Mouse (Mus musculus) liver, embryonic 14.5 days (tissue): Measurements from ENCODE around the gene Sash1.

Experiments
- CTCF ChIP-seq: IDR thresholded peaks from 2 replicates; pipeline ENCODE4 v1.5.1; 2016; ENCODE audit warnings: antibody characterized with exemption, low read depth, control low read depth
- EP300 ChIP-seq: IDR thresholded peaks from 2 replicates; pipeline ENCODE4 v1.6.1; 2016; ENCODE audit warnings: antibody characterized with exemption, low read depth

DNA sequence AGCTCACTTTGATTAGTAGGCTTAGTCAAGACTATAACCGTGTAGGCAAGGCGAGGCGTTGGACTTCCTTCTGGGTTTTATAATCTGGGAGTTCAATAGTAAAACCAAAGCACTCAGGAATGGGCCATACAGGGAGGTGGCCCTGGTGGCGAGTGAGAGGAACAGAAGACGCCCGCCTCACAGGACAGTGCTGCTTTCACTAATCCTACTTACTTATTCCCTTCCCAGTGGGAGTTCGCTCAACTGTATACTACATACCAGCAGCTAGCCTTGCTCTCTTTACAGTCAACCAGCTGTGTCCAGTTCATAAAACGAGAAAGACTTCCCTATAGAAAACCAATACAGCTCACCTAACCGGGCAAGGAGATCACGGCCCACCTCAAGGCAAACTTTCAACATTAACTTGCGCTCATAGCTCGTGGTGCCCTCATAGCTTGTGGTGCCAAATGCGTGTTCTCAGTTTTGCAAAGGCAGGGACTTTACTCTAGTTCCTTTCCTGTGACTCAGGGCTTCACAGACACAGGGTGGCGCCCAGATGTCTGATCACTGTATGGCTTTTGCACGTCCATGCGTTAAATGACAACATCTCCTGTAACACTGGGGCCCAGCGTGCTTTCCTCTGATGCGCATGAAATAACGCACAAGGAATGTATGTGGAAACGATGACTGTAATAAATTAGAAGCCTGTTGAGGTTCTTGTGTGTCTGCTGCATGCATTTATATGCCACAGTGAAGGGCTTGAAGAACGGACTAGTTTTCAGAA is 138.2 kb downstream of the Sash1 start:
- TF ChIP-seq EP300 (no peak), CTCF (no peak)
